Mouse (Mus musculus) CD4-positive helper T cell, adult 2 months (primary cell): Measurements from ENCODE around the gene Vmn1r38.
"Not testable (repeated sequence)": the region's sequence is repeated elsewhere in the genome, so short reads cannot be mapped to it uniquely, and the experiment has no call there.

Source experiments
- DNase-seq: peaks from one replicate; pipeline ENCODE4 v3.0.0-alpha.2; 2012; ENCODE audit warnings: low read depth, missing footprints, low spot score

Gene Vmn1r38

GRCm38 (mm10) chr6:66782527-66782926 lies at the start of gene Vmn1r38:
Gene Vmn1r38 (minus strand): TSS chr6:66782627.
- not testable (repeated sequence) for DNase-seq

DNA sequence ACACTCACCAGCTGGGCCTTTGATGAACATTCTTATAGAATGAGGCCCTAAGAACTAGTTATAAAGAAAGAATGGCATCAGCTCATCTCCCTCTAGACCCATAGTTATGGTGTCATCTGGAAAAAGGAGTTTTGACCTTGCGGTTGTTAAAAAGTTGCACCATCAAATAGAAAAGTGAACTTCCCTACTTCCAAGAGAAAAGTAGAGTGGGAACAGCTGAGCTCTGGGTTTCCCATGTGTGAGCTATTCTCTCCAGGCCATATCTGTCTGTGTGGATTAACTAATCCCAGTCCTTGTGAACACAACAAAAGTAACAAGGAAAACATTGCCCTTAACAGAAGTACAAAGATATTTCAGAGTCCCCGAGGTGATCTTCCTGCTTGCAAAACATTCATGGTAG lies 28.1 kb upstream of the Vmn1r38 start, which contains the start of gene Vmn1r39:
Vmn1r39 (minus strand) TSS at position 101 of the 400 bp plus-strand sequence.
- DNase-seq = no peak

DNA sequence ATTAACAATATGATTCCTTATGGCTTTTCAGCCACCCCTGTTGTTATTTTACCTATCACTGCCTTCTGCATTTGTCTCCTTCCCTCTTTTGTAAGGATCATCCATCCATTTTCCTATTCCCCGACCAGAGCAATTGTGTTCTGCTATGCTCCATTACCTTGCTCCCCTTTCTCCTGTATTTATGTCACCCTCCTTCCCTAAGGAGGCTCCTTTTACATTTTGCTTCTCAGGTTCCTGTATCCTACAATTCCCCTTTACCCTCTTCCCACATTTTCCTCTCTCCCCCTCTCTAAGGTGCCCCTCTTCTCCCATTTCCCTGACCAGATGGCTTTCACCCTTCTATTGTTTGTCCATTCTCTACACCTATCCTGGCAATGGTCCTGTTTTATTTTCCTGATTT lies 23.9 kb upstream of the Vmn1r38 start:
- DNase-seq = no peak

DNA sequence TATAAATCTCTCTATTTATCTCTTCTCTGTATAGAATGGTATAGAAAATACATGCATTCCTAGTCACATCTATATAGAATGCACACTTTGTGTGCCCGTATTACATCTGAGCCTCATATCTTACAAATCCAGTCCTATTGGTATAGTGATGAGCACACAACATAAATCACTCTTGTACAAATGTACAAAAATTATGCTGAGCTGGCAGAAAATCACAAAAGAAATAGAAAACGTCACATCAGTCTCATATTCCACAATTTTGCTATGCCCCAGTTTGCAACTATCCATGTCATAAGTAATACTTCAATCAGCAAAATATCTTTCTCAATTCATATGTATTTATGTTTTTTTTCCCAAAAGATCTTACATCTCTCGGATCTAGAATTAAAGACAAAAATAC lies 23.3 kb upstream of the Vmn1r38 start:
- DNase-seq = no peak

DNA sequence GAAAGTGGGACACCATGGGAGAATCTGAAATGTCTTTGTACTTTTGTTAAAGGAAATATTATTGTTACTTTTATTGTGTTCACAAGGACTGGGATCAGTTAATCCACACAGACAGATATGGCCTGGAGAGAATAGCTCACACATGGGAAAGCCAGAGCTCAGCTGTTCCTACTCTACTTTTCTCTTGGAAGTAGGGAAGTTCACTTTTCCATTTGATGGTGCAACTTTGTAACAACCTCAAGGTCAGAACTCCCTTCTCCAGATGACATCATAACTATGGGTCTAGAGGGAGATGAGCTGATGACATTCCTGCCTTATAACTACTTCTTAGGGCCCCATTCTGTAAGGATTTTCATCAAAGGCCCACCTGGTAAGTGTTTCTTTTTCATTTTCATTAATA lies 53.3 kb downstream of the Vmn1r38 start, which contains the start of gene Vmn1r37:
Vmn1r37 (plus strand) TSS at position 301 of the 400 bp plus-strand sequence.
- not testable (repeated sequence) for DNase-seq
